Mouse (Mus musculus) layer of hippocampus, adult 9-11 months (tissue): ENCODE results near the gene F3.
A peak's percentile ranks its signal among the peaks of the same experiment; 100 is the strongest.

ENCODE experiments used
- DNase-seq: peaks from one replicate; pipeline ENCODE4 v3.0.0; 2022

The F3 gene

DNA sequence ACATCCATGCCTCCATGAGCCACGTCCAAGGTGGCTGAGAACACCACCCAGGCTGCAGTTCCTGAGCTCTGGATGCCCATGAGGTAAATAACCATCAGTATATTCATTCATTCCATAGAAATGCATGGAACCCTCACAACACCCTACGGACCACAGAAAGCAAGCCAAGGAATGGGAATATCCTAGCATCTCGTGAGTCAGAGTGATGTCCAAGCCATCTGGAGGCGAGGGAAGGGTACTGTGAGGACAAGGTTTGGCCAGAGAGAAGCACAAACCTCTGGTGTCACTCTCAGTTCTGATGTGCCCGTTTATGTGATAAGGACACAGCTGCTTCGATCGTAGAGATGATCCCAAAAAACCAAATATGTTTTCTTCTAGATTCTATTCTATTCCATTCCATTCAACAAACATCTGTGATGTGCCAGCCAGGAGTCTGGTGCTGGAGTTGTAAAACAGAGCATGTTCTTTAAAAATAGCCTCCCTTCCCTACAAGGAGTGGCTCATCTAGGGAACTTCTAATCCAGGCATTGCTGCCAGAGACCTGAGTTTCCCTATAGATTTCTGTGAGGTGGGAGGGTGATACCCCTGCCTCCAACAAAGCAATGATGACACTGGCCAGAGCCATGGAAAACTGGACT lies 12.3 kb upstream of the F3 start:
- no peak for DNase-seq

DNA sequence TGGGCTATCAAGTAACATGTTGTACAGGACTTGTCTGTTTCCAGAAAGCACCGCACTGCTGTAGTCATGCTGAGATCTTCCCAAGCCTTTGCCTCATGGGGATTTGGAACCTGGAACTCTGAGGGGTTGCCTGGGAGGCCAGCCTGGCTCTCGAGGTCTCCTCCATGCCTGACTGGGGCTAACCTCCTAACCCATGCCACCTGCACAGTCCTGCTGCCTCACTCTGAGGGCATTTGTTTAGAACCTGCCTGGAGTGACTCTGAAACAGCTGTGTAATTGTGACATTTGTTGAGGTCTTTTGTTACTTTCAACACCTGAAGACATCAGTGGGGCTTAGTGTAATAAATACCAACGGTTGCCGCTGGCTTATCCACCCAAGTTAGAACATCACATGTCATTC lies 11.1 kb upstream of the F3 start:
- no peak for DNase-seq

DNA sequence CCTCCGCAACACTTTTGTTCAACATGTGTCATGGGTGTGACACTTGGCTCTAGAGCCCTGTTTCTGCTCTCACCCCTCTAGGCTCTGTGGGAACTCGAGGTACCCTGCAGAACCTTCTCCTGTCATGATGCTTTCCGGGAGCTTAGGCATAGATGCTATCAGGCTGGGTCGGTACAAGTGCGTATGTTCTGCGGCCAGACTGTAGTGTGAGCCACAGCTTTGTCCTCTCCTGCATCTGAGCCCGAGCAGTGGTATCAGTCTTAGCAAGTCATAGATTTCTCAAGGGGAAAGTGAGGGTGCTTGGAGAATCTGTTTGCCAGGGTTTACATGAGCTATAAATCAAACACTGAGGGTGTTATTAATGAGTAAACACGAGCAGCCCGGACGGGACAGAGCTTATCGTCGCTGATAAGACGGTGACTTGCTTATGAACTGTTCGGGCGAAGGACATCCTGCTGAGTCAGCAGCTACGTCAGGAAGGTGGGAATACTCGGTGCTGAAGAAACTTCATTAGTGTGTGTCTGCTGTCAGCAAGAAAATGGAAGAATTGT lies 10.1 kb upstream of the F3 start:
- DNase-seq = no peak

DNA sequence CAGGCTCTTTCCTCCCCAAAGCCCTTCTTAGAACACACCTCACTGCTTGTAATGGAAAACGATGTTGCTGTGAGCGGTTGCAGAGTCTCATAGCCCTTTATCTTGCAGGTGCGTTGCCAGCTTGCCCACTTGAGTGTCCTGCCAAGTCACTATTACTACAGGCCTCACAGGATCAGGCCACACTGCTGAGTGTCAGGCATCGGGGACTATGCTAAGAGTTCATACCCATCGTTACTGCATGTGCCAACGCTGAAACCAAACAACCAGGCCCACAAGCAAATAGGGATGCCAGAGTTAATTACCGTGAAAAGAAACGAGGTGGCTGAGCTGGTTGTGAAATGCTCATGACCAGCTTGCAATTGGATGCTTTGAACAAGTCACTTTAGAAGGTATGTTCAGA lies 9.5 kb upstream of the F3 start:
- DNase-seq = no peak

DNA sequence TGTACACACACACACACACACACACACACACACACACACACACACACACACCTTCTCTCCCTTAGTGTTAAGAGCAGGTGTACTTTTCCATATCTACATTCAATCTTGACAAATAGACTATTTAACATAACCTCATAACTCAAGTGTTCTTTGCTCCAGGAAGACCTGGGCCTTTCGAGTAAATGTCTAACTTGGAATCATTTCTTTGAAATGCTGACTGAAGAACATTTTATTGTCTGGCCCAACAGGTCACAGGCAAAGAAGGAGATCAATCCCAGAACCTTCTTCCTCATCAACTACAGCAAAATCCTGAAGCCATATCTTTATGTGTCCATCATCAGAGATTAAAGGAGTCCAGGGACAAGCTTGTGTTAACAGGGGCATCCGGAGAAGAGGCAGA lies 8.9 kb upstream of the F3 start:
- DNase-seq = no peak

DNA sequence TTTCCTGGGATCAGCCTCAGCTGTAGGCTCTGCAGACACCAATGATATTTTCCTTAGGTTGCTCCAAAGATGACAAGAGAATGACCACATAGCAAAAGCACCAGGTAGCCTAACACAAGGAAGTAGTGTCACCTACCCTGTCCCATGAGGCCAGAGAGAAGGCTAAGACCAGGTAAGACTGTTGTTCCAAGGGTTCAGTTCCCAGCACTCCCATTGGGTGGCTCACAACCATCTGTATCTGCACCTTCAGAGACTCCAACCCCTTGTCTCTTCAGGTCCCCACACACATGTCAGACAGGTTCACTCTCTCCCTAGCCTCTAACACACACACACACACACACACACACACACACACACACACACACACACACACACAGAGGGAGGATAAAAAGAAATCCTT lies 8.0 kb upstream of the F3 start:
- DNase-seq = no peak

DNA sequence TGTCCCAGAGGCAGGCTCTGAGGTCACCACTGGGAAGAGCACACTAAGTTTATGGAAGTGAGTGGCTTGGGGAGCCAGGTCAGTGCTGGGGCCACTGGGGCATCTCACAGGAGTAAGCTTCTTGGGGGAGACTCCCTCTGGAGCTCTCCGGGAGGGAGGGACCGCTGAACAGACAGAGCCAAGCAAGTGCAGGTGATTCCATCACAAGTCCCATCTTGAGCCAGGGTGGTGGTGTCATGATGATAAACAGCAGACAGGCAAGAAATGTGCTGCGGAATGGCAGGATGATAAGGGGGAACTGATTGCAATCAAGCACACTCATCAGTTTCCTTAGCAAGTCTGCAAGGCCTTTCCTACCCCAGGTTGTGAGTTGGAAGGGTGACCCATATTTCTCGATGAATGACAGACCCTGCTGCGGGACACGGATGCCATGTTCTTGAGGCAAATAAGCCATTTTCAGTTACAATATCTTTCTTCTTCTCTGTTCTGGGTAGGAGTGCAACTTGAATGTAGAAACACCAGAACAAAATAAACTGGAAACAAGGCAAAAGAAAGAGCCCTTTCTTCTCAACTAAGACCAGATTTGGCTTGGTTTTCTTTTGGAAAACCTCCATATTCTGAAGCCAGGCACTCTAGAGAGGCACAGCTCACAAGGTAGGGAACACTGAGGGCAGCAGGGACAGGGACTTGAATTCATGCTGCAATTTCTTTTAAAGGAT lies 7.4 kb upstream of the F3 start:
- peak; percentile 35 for DNase-seq

DNA sequence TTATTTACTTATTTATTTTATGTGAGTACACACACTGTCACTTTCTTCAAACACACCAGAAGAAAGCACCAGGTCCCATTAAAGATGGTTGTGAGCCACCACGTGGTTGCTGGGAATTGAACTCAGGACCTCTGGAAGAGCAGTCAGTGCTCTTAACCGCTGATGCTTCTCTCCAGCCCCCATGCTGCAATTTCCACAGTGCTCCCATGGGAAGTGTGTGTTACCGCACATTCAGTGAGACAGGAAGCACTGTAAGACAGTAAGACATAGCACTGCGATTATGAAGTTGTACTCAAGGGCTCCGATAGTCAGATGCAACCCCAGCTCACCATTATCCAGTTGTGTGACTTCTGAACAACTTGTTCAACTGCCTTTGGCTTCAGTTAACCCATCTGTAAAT lies 6.9 kb upstream of the F3 start:
- DNase-seq = no peak

DNA sequence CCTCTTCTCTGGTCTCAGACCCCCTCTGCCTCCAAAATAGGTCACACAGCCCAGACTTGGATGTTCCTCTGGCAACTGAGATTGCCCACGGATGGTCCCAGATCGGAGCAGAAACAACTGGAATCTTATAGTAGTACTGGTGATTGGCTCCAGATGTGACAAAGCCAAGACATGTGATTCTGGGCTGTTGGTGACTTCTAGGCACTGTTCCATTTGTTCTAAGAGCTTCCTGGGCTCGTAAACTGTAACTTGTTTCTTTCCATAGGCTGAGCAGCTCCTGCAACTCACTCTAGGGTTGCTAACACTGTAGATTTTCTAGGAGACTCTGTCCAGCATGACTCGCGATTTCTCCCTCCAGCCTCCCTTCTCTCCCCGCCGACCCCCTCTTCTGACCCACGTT lies 4.7 kb upstream of the F3 start:
- no peak for DNase-seq

DNA sequence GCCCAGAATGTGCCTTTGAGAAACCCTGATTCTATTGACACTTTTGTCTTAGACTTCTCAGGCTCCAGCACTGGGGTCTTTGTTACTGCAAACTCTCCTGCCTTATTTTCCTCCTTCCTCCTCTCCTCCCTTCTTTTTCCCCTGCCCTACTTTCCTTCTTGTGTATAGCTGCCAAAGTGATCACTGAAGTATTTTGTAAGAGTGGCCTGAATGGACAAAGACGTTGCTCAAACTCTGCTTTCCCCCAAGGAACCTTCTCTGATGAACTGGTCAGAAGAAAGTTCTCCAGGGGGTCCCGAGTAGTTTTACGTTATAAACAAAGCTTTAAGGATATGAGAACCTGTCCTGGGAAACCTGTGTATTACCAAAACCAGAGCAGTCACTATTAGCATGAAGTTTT lies 3.6 kb upstream of the F3 start:
- no peak for DNase-seq

DNA sequence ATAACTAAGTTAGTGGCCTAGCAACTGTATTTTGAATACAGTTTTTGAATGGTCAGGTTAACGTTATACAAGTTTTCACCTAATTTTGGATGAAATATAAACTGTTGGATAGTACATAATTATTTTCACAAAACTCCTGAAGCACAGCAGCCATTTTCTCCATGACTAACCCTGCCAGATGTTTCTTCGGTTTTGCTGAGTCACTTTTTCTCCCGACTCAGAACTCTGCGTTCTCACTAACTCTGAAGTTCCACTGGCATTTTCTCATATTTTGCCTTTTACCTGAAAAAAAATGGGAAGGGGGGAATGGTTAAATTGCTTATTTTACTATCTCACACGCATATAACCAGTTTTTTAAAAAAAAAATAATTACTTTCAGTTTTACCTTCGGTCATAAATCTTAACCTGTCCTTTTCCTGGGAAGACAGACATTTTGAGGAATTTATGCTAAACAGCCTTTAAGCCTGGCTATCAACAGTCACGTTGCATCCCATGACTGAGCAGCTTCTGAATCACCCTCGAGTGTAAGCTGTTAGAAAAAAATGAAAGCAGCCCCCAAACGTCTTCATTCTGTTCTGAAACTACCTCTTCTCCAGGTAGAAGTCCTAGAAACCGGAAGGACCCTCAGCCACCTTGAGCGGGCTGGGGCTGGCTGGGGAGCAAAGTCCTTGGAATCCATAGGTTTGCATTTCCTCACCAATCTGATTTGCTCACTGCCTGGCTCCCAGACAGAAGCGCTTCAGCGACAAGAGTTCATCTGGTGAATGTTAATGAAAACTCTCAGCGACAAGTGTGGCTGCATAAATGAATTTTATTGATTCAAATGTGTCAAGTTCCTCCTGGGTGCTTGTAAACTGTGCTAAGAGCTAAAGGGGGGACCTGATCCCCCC lies 2.3 kb upstream of the F3 start:
- DNase-seq = no peak

DNA sequence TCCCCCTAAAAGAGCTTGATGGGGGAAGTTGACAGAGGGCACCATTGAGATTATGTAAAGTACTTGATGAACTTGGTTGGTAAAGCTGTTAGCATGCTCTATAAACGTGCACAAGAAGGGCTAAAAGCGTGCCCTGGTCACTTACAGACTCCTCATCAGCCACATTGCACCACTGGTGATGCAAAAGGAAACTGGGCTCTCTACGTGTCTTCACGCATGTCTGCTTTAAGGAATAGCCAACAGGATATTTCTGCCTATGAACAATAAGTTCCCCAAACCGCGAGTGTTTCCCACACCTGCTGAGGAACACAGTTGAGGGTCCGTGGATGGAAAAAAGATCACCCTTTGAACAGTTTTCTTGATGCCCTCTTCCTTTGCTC lies 1.7 kb upstream of the F3 start:
- DNase-seq = no peak

DNA sequence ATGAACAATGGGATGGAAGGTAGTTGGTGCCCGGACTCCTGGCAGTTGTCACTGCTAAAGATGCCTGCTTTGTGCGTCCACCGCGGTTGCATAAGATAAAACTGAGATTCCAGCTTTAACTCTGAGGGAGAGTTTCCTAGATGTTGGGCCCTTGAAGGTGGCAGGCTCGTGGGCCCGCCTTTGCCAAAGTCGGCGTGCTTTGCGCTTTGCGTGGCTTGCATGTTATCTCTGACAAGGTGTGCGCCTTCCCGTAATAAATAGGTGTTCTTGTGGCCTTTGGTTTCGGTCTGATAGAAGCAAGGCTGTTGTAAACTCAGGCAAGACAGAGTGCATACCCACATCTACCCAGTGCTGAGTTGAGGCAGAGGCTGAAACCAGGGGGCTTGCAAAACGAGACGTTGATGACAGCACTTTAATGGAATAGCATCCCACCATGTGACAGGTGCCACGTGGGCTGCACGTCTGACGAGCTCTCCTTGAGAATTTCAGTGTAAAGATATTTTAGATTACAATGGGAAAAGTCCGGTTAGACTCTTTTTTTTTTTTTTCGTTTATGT lies 709 bp downstream of the F3 start:
- DNase-seq = no peak

DNA sequence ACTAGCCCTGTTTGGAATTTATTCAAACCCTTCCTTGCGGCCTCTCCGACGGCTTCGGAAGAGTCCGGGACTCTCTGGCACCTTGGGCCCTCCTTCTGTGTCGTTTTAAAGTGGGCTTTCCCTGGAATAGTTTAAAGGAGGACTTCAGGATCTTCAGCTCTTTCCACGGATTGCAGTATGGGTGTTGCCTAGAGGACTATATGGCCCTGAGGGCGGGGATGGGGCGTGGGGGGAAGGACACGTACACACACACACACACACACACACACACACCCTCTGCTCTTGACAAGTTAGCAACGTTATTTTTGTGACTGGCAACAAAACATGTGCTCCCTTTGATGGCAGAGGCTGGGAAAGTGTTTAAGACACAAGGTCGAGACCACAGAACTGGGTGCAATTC lies 1.2 kb downstream of the F3 start:
- no peak for DNase-seq

DNA sequence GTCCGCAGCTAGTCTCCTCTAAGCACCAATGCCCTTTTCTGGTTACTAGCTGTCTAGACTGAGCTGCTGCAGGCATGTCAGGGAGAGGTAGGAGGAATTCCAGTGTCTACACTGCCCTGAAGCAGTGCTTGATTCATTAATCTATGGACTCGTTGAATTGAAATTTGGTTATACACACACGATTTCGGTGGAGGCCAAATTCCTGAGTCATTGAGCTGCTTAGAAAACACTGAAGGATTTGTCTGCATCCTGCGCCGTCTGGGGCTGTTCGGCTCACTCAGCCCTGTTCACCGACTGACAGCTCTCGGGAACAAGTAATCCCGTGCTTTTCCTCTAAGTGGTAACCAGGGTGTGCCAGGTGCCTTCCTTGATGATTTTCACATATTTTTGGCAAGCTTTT lies 2.3 kb downstream of the F3 start:
- no peak for DNase-seq

DNA sequence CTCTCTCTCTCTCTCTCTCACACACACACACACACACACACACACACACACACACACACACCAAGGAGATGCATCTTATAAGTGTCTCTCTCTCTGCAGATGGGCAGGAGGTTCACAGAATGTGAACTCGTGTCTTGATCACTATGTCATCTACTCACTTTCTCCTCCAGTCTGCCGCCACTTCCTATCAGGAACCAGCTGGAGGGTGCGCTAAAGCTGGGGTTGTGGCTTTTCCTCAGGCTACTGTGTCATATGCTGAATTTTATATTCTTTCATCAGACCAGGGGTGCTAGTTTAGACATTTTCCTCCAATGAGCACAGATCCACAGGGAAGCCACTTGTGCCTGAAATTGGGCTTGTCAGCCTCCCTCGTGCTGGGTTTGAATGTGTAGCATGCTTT lies 6.3 kb downstream of the F3 start:
- no peak for DNase-seq

DNA sequence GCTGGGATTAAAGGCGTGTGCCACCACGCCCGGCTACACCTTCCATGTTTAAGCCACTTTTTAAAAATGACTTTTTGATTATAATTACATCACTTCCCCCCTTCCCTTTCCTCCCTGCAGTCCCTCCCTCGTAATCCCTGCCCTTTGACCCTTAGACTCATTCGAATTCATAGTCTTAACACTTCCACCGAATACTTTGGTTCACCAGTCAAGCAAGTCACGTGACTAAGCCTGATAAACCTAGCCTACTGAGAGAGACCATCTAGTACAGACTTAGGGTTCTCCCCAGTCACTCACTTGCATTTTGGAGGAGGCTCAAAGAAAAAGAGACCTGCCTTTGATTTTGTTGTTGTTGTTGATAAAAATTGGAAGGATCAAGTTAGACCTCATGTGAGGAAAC lies 12.2 kb downstream of the F3 start:
- no peak for DNase-seq

DNA sequence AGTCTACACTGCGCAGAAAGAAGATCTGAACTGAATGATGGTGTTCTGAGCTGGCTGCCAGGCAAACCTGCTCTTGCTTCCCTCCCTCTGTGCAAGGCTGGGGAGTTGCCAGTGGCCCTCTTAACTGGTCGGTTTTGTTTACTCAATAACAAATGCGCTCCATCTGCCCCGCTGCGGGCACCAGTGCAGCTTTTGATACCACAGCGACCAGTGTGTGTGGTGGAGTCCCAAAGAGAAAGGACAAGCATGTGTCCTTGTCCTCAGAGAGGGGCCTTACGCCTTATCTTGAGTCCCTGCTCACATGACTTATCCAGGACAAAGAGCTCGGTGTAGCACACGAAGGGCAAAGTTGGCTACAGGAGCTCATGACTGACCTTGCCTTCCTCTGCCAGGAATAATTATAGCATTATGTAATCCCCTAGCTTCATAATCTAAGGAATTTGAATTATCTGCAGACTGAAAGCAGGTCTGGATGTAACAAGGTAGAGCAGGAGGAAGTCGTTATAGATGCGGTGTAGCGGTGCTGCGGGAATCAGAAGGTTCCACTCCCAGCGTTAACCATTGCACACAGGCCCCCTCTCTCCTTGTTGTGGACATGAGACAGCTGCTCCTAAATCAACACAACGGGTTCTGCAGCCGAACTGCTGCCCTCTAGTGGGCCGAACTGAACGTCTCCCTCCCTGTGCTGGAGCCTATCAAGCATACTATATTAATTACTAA lies 12.8 kb downstream of the F3 start:
- peak; percentile 84 for DNase-seq

DNA sequence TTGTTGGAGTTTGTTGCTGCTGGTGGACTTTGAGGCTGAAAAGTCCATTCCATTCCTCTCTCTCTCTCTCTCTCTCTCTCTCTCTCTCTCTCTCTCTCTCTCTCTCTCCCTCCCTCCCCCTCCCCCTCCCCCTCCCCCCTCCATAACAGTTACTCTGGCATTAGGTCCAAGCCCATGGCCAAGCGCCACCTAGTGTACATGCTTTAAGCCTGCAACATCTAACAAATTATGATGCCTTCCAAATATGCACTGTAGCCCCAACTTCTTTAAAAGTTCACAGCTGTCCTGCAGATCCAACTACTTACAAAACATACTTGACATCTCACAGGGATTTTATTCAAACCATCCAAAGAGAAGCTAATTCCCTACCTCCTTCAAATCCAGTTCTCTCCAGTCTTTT lies 14.1 kb downstream of the F3 start:
- no peak for DNase-seq

DNA sequence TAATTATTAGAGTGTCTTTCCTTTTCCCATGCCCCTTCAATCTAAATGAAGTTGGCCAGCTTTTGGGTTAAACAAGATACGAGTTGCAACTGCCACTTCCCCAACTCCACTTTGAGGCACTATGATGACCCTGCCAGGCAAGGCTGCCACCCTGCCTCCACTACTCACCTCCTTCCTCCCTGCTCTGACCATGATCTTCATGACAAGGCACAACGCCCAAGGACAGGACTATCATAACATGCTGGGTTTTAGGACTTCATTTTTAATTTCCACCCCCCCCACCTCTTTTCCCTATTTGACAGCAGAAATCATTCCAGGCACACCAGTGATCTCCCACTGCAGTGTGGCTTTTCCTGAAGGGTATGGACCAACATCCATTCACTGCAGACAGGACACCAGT lies 14.6 kb downstream of the F3 start:
- no peak for DNase-seq

DNA sequence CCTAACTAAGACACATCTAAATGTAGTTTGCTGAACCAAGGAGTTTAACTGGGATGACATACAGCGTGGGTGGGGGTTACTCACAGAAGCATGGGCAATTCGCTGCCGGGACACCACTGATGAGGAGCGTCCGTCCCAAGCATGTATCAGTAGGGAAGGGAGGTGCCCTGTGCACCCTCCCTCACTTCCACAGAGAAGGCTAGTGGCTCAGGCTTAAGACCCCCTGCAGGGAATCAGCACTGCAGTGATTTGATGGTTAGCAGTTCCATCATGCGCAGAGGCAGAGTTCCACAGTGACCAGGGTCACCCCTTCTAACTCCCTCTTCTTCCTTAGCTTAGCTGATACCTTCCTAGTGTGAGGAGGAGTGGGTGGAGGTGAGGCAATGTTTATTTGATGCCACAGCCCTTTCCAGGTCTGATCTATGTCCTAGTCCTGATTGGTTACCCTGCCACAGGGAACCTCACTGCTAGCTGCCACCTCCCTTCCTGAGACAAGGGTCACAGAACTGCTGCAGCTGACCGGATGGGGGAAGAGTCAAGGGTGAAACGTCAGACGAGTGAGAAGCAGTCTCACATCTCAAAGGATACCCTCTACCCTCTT lies 15.5 kb downstream of the F3 start:
- no peak for DNase-seq

DNA sequence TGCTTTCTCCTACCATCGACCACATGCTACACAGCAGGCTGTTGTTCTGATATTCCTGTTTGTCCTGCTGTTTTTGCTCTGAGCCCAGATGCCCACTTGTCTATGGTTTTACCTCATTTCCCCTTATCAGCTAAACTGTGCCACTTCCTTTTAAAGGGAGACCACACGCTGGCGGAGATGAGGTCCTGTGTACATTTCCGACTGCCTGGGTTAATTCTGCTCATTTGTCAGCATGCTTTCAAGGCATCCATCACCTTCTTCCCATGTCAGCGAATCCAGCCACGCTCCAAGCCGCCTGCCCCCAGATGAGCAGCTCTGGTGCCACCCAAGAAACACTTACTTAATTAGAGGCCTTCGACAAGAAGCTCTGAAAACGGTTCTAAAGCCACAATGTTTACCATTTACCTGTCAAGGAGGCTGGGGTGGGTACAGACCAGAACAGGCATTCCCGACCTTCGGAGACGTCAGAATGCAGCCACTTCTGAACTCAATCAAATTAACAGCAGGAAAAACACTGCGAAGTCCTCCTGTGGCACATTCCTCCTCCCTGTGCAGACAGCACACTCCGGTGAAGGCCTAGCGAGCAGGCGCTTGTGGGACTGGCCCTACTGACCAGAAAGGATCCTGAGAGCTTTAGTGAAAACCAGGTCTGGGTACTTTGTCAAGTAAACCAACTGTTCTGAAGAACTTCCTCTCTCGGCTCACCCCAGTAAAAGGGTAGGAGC lies 16.3 kb downstream of the F3 start:
- DNase-seq = no peak
